Mouse (Mus musculus) embryonic facial prominence, embryonic 11.5 days (tissue): ENCODE measurements around the gene Pml. TPM values are rescaled to one million over a fixed set of nuclear protein-coding genes. Genes with fewer than 3 reads are reported as not detected.

Experiments
- ATAC-seq: fragments of 200-750 bp; cut with Nextera tagmentation; replicated peaks from 2 replicates; pipeline ENCODE4 v1.8.0; 2017; ENCODE audit warnings: low read depth; ENCODE audit not compliant: insufficient number of reproducible peaks, low FRiP score, low TSS enrichment
- DNase-seq: peaks from one replicate; pipeline ENCODE4 v3.0.0-alpha.2; 2015; ENCODE audit warnings: low spot score
- H3K27ac ChIP-seq: fragments of 300-500 bp; sonication (generic); replicated peaks from 2 replicates; pipeline ENCODE4 v1.5.1; 2014; ENCODE audit warnings: mild to moderate bottlenecking, low read depth, low read length, control low read depth
- H3K27me3 ChIP-seq: fragments of 300-500 bp; sonication (generic); 2 replicates; pipeline ENCODE4 v1.6.1; 2014; ENCODE audit warnings: mild to moderate bottlenecking, low read length, moderate library complexity, mixed read lengths; ENCODE audit not compliant: control insufficient read depth, insufficient read depth
- H3K36me3 ChIP-seq: fragments of 300-500 bp; sonication (generic); replicated peaks from 2 replicates; pipeline ENCODE4 v1.6.1; 2014; ENCODE audit warnings: low read depth, mild to moderate bottlenecking, low read length, moderate library complexity, mixed read lengths; ENCODE audit not compliant: control insufficient read depth, insufficient read depth
- H3K4me1 ChIP-seq: fragments of 300-500 bp; sonication (generic); 2 replicates; pipeline ENCODE4 v1.6.1; 2014; ENCODE audit warnings: low read length, mixed read lengths; ENCODE audit not compliant: control insufficient read depth, insufficient read depth
- H3K4me2 ChIP-seq: fragments of 300-500 bp; sonication (generic); 2 replicates; pipeline ENCODE4 v1.6.1; 2014; ENCODE audit warnings: low read depth, mild to moderate bottlenecking, control low read depth, low read length, moderate library complexity
- H3K4me3 ChIP-seq: fragments of 300-500 bp; sonication (generic); 2 replicates; pipeline ENCODE4 v1.5.1; 2014; ENCODE audit warnings: low read depth, low read length, control low read depth
- H3K9ac ChIP-seq: fragments of 300-500 bp; sonication (generic); replicated peaks from 2 replicates; pipeline ENCODE4 v1.6.1; 2014; ENCODE audit warnings: mild to moderate bottlenecking, control low read depth, low read length
- H3K9me3 ChIP-seq: fragments of 300-500 bp; sonication (generic); replicated peaks from 2 replicates; pipeline ENCODE4 v1.6.1; 2016; ENCODE audit warnings: mild to moderate bottlenecking, low read length, inconsistent platforms, mixed read lengths; ENCODE audit not compliant: control insufficient read depth
- WGBS: fragments of 180-500 bp; shearing (Covaris S2); extraction: QIAGEN DNeasy Blood & Tissue Kit; methylation state at CpG from one replicate; pipeline ENCODE4 v1.1.7; 2014; 5-methylcytosine and 5-hydroxymethylcytosine counted together
- polyA plus RNA-seq: library from polyadenylated mRNA; unstranded; fragments of >200 nt; fragmentation: Nextera tagmentation; extraction: Ambion mirVana; gene quantifications from 2 replicates; pipeline ENCODE4 v1.2.1, GENCODE M21; 2014

The Pml gene
- polyA plus RNA-seq, 1 experiment from 2014 or later: 14.5 TPM

DNA sequence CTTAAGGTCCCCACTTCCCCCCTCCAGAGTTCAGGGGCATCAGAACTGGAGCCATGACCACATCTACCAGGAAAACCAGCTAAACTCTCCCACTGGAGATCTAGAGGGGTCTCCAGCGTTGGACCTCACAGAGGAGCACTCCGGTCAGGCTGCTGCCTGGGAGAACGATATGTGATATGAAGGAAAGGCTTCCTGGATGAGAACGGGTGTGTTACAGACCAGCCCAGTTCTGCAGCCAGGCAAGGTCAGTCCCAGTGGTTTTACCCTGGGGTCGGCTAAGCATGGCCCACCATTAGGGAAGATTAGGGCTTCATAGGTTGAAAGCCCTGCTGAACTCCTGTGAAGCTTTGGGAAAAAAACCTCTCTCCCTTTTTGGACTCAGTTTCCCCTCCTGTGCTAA is 36.2 kb downstream of the Pml start:
- ATAC-seq (no peak), DNase-seq (no peak)
- Histone ChIP-seq H3K4me2 (no peak overlapping the region), H3K36me3 (no peaks in the 10 kb centered on the region), H3K4me1 (no peaks in the 10 kb centered on the region), H3K4me3 (no peak overlapping the region), H3K27me3 (no peaks in the 10 kb centered on the region), H3K27ac (no peak overlapping the region), H3K9ac (no peak overlapping the region), H3K9me3 (no peaks in the 10 kb centered on the region)
- WGBS: 70% methylated on average over 5 of the region's 5 CpGs

DNA sequence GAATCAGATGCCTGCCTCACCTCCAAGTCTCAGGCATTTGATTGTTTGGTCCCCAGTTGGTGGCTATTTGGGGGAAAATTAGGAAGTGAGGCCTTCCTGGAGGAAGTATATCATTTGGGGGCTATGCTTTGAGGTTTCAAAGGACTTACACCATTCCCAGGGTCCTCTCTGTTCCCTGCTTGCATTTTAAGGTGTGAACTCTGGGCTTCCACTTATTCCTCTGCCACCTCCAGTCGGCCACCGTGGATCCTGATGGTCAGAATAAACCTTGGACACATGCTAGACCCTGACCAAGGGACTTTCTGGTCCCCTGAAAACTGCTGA is 39.3 kb downstream of the Pml start:
- DNase-seq (no peak), ATAC-seq (no peak)
- no peak overlapping the region for H3K9ac ChIP-seq
- WGBS: 86% methylated on average over 2 of the region's 2 CpGs
- no peak overlapping the region for H3K4me3 ChIP-seq
- no peaks in the 10 kb centered on the region for H3K27me3 ChIP-seq
- H3K4me1 ChIP-seq: no peaks in the 10 kb centered on the region
- no peaks in the 10 kb centered on the region for H3K36me3 ChIP-seq
- no peak overlapping the region for H3K4me2 ChIP-seq
- H3K27ac ChIP-seq: no peak overlapping the region
- H3K9me3 ChIP-seq: no peaks in the 10 kb centered on the region

DNA sequence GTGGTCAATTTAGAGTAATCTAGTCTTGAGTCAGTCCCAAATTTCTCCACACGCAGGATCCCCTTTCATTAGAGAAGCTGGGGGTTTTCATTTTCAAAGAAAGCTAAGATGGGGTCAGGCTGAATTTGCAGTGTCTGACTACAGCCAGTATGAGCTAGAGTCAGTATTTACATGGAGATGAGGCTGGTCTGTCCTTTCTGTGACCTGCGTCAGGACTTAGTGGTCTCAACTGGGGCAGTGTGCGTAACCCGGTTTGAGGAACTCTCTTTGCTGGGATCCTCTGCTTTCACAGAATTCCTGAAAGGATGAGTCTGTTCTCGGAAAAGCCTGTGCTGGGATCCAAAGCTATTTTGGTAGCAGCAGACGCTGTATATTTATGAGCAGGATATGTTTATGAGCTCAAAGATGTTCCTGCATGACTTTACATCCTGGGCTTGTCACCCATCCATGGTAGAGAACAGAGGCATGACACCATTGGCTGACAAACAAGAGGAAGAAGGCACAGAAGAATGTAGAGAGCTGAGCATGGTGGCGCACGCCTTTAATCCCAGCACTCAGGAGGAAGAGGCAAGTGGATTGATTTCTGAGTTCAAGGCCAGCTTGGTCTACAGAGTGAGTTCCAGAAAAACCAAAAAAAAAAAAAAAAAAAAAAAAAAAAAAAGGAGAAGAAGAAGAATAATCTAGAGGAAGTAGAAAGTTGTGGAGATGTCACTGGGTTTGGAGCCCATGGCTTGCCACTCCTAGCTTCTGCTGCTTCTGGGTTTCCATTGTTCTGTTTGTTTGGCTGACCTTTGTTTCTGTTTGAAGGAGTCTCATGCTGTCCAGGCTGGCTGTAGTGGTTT is 39.9 kb downstream of the Pml start:
- DNase-seq (no peak), ATAC-seq (no peak)
- no peaks in the 10 kb centered on the region for H3K9me3 ChIP-seq
- H3K4me1 ChIP-seq: no peaks in the 10 kb centered on the region
- no peak overlapping the region for H3K27ac ChIP-seq
- H3K36me3 ChIP-seq: no peaks in the 10 kb centered on the region
- H3K27me3 ChIP-seq: no peaks in the 10 kb centered on the region; the same call in 1 of the 2 replicates
- H3K4me2 ChIP-seq: no peak overlapping the region
- WGBS: 81% methylated on average over 8 of the region's 8 CpGs
- H3K9ac ChIP-seq: no peak overlapping the region
- H3K4me3 ChIP-seq: no peak overlapping the region

DNA sequence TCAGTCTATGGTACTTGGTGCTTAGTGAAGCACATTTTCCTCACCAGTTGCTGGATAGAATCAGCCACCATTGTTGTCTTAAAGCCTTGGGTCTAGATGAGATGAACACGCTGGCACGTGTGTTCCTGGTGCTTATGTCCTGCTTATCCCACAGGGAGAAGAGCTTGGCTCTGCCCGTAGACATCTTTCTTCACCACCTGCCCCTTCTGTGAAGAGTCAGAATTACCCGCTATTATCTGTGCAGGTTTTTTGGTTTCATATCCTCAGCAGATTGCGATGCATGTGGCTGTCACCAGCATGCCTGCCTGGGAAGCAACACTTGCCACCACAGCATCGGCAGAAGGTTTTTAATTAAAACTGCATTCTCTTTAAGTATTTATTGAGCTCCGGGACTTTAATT is 43.6 kb downstream of the Pml start:
- Histone ChIP-seq H3K9me3 (no peaks in the 10 kb centered on the region), H3K9ac (no peak overlapping the region), H3K27me3 (peaks cover 30% of the 10 kb centered on the region), H3K4me3 (no peak overlapping the region), H3K36me3 (no peaks in the 10 kb centered on the region), H3K4me2 (no peak overlapping the region), H3K27ac (no peak overlapping the region), H3K4me1 (peaks cover 8% of the 10 kb centered on the region)
- WGBS: 82% methylated on average over 7 of the region's 7 CpGs
- ATAC-seq (no peak), DNase-seq (no peak)

DNA sequence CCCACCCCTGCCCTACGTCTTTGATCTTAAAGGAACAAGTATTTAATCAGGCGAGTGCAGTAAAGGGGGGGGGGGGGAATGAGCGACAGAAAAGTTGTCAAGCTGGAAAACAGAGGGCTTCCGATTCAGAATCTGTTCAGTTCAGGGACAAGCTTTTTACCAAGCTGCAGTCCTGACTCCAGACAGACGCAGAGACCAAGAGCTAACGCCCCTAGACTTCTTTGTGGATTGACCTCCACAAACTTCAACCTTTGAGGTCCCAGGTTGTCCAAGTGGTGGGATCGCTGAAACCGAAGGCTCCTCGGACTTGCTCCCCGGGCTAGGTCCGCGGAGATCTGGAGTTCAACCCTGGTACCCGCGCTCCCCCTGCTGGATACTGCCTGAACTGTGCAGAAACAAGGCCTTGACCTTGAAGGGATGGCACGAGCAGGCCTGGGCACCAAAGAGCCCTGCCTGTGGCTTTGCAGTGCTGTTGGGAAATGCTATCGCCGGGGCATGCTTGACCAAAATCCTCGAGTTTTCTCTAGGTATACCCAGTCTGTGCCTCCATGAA is 45.1 kb downstream of the Pml start:
- H3K4me1 ChIP-seq: peaks cover 8% of the 10 kb centered on the region
- no peaks in the 10 kb centered on the region for H3K9me3 ChIP-seq
- H3K4me3 ChIP-seq: peak overlapping the region; percentile 23
- H3K27ac ChIP-seq: no peak overlapping the region
- peak; percentile 93 for DNase-seq
- H3K27me3 ChIP-seq: peaks cover 44% of the 10 kb centered on the region
- no peaks in the 10 kb centered on the region for H3K36me3 ChIP-seq
- WGBS: 5% methylated on average over 18 of the region's 18 CpGs
- H3K9ac ChIP-seq: no peak overlapping the region
- peak; percentile 25; the same call in 1 of the 2 replicates for ATAC-seq
- peak overlapping the region; percentile 42 for H3K4me2 ChIP-seq

DNA sequence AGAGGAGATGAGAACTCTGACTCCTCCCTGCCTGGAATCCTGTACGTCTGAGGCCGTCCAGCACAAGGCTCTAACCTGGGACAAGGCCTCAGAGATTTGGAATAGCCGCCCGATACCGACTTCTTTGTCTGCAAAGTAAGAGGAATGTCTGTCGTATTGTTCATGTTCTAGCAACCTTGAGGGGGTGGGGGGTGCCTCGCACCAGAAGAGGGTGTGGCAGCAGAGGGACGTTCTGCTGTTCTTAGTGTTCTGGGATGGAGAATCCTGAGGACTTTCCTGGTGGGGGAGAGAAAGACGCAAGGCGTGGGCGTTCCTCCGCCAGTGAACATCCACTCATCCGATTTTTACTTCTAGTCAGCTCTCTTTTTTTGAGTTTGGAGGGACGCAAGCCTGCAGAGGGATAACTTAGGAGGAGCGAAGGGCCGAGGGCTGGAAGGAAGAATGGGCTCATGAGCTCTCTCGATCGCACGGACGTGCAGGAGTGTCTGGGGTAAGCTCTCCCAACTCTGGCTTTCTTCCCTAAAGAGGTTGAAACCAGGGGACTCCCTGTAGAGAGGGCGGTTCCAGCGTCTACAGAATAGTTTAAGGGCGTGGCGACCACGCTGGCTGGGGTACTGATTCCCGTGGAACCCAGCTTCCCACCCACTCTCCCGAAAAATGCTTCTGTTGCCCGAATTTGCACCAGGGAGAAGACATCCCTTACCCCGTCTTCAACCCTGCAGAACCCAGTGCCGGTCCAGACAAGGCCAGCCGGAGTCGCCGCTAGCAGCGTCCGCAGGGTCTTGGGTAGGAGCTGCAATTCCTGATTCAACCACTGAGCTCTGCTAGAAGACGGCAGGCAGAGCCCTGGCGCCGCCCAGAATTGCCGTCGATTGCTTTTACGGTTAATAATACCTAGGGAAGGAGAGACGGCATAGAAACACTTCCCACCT is 45.8 kb downstream of the Pml start, which contains the start of the genes Islr and Islr2:
Gene Islr, minus strand, starts transcription at position 791 of the 932 bp plus-strand sequence.
Gene Islr2, minus strand, starts transcription at position 804 of the 932 bp plus-strand sequence.
- ATAC-seq: peak; percentile 53; the same call in 1 of the 2 replicates
- Histone ChIP-seq H3K4me3 (peak within 1 kb of the TSS; percentile 23), H3K9me3 (no peaks in the 10 kb centered on the region), H3K36me3 (no peaks in the 10 kb centered on the region), H3K4me2 (peak within 1 kb of the TSS; percentile 42), H3K27me3 (peaks cover 52% of the 10 kb centered on the region), H3K4me1 (peaks cover 12% of the 10 kb centered on the region), H3K9ac (peak within 1 kb of the TSS; percentile 41), H3K27ac (no peak within 1 kb of the TSS)
- 2% methylated on average over 42 of the region's 42 CpGs for WGBS
- peak; percentile 90 for DNase-seq

DNA sequence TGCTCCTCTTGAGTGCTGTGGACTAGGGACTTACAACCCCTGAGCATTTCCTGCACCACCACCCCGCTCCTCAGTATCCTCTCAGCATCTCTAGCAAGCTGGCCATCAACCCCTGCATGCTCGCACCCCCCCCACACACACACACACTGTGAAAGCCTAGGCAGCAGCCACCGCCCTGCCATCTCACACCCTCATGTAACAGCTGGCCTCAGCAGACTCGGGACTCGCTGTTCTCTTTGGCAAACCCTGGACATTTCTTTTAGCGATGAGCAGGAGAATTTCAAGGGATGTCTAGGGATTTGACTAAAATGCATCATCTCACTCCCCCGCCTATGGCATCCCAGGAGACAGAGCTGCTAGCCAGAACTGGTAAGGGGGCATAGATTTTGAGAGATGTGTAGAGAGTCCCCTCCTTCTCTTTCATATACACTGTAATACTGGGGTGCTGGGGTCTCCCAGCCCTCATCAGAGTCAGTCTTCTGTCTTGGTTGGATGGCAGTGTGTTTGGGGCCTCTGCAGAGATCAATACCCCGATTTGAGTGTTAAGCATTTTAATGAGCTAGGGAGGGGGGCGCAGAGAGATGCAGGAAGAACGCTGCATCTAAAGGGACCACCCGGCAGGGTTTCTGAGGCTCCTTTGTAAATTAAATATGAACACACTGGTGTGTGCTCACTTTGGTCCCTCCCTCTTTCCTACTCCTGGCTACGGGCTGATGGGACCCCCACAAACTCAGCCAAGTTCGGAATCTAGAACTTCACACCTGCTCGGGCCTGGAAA is 46.7 kb downstream of the Pml start:
- Histone ChIP-seq H3K27ac (no peak overlapping the region), H3K36me3 (no peaks in the 10 kb centered on the region), H3K4me1 (peaks cover 20% of the 10 kb centered on the region), H3K9ac (peak overlapping the region; percentile 25; the same call in 1 of the 2 replicates), H3K9me3 (no peaks in the 10 kb centered on the region), H3K4me3 (no peak overlapping the region), H3K27me3 (peaks cover 61% of the 10 kb centered on the region), H3K4me2 (peak overlapping the region; percentile 40)
- ATAC-seq (no peak), DNase-seq (no peak)
- WGBS: 2% methylated on average over 14 of the region's 14 CpGs
